Mouse (Mus musculus) embryonic facial prominence, embryonic 14.5 days (tissue): ENCODE measurements at regions not wholly inside any gene's neighbourhood (a gene's known extent, or its start where the extent isn't known, plus 50 kb on each side); places are given as distances from the start of the nearest gene placed in this dataset.

Source experiments
- ATAC-seq: fragments of 200-750 bp; cut with Nextera tagmentation; 2 replicates; pipeline ENCODE4 v1.8.0; 2017; ENCODE audit warnings: low read depth, moderate number of reproducible peaks, moderate TSS enrichment
- DNase-seq: peaks from one replicate; pipeline ENCODE4 v3.0.0-alpha.2; 2015; ENCODE audit warnings: low spot score
- H3K27ac ChIP-seq: fragments of 300-500 bp; sonication (generic); replicated peaks from 2 replicates; pipeline ENCODE4 v1.5.1; 2014; ENCODE audit warnings: low read depth, mild to moderate bottlenecking, low read length, moderate library complexity
- H3K27me3 ChIP-seq: fragments of 300-500 bp; sonication (generic); replicated peaks from 2 replicates; pipeline ENCODE4 v1.6.1; 2014; ENCODE audit warnings: low read length; ENCODE audit not compliant: control insufficient read depth, insufficient read depth
- H3K36me3 ChIP-seq: fragments of 300-500 bp; sonication (generic); 2 replicates; pipeline ENCODE4 v1.6.1; 2014; ENCODE audit warnings: low read length, mixed read lengths; ENCODE audit not compliant: control insufficient read depth, insufficient read depth
- H3K4me1 ChIP-seq: fragments of 300-500 bp; sonication (generic); 2 replicates; pipeline ENCODE4 v1.6.1; 2014; ENCODE audit warnings: antibody characterized with exemption, low read length; ENCODE audit not compliant: control insufficient read depth, insufficient read depth
- H3K4me2 ChIP-seq: fragments of 300-500 bp; sonication (generic); 2 replicates; pipeline ENCODE4 v1.6.1; 2014; ENCODE audit warnings: low read depth, mild to moderate bottlenecking, low read length, moderate library complexity, mixed read lengths
- H3K4me3 ChIP-seq: fragments of 300-500 bp; sonication (generic); 2 replicates; pipeline ENCODE4 v1.5.1; 2014; ENCODE audit warnings: low read depth, mild to moderate bottlenecking, low read length
- H3K9ac ChIP-seq: fragments of 300-500 bp; sonication (generic); 2 replicates; pipeline ENCODE4 v1.6.1; 2014; ENCODE audit warnings: low read depth, mild to moderate bottlenecking, low read length, moderate library complexity, mixed read lengths
- H3K9me3 ChIP-seq: fragments of 300-500 bp; sonication (generic); 2 replicates; pipeline ENCODE4 v1.6.1; 2016; ENCODE audit warnings: low read length; ENCODE audit not compliant: control insufficient read depth
- WGBS: fragments of 180-500 bp; shearing (Covaris S2); extraction: QIAGEN DNeasy Blood & Tissue Kit; methylation state at CpG from one replicate; pipeline ENCODE4 v1.1.7; 2014; 5-methylcytosine and 5-hydroxymethylcytosine counted together

DNA sequence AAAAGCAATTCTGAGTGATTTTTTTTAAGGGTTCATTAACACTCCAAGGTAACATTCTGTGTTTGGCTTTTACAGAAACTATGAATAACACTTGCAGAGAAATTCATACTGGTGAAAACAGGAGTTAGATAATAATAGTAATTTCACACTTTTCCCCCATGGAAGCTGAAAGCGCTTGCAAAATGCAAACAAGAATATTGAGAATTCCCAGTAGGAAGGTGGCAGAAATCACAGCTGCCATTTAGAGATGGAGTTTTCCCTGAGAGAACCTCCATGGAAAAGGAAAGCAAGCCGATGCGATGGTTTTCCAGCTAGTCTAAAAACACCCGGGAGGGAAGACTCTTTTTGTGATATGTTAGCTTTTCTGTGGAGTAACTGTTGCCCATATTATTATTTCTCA is 174.1 kb upstream of the App start:
- Histone ChIP-seq H3K36me3 (no peaks in the 10 kb centered on the region), H3K27me3 (no peaks in the 10 kb centered on the region), H3K27ac (no peak overlapping the region), H3K9ac (no peak overlapping the region), H3K4me1 (no peaks in the 10 kb centered on the region), H3K9me3 (no peaks in the 10 kb centered on the region), H3K4me3 (no peak overlapping the region), H3K4me2 (no peak overlapping the region)
- DNase-seq (no peak), ATAC-seq (no peak)
- 85% methylated on average over 4 of the region's 4 CpGs for WGBS

- no peak overlapping the region for H3K9ac ChIP-seq
- H3K4me1 ChIP-seq: no peaks in the 10 kb centered on the region
- H3K27me3 ChIP-seq: no peaks in the 10 kb centered on the region
- no peak overlapping the region for H3K27ac ChIP-seq
- no peaks in the 10 kb centered on the region for H3K9me3 ChIP-seq
- H3K4me3 ChIP-seq: no peak overlapping the region
- DNase-seq: no peak
- no peaks in the 10 kb centered on the region for H3K36me3 ChIP-seq
- H3K4me2 ChIP-seq: no peak overlapping the region
- ATAC-seq: no peak
- WGBS: 80% methylated on average over 4 of the region's 4 CpGs
These were observed 163.0 kb upstream of the App start for GRCm38 (mm10) chr16:85336495-85337119.

GRCm38 (mm10) chr16:85333543-85333942 is 160.0 kb upstream of the App start:
- ATAC-seq (no peak), DNase-seq (no peak)
- H3K9ac ChIP-seq: no peak overlapping the region
- no peak overlapping the region for H3K27ac ChIP-seq
- H3K27me3 ChIP-seq: no peaks in the 10 kb centered on the region
- no peak overlapping the region for H3K4me3 ChIP-seq
- no peak overlapping the region for H3K4me2 ChIP-seq
- H3K4me1 ChIP-seq: no peaks in the 10 kb centered on the region
- H3K36me3 ChIP-seq: no peaks in the 10 kb centered on the region
- H3K9me3 ChIP-seq: no peaks in the 10 kb centered on the region
- 67% methylated on average over 3 of the region's 3 CpGs for WGBS

DNA sequence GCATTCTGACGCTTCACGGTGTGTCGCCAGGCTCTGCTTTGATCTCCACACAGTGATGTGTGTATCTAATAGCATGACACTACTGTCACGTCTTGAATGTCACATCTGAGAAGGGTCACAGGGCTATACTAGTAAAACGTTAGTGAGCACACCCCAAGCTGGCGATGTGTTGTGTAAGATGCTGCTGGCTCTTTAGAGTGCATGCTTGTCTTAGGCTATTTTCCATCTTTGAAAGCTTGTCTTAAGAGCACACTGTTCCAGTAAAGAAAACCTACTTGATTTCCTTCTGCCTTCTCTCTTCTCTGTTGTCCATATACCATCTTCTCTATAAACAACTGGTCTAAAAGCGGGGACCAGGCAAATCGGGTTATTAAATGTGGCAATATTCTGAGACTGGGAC is 138.5 kb upstream of the App start:
- H3K9me3 ChIP-seq: no peaks in the 10 kb centered on the region
- no peak overlapping the region for H3K27ac ChIP-seq
- WGBS: 72% methylated on average over 8 of the region's 8 CpGs
- no peak overlapping the region for H3K4me2 ChIP-seq
- DNase-seq (no peak), ATAC-seq (no peak)
- H3K36me3 ChIP-seq: no peaks in the 10 kb centered on the region
- no peak overlapping the region for H3K4me3 ChIP-seq
- H3K27me3 ChIP-seq: no peaks in the 10 kb centered on the region
- H3K9ac ChIP-seq: no peak overlapping the region
- H3K4me1 ChIP-seq: no peaks in the 10 kb centered on the region

DNA sequence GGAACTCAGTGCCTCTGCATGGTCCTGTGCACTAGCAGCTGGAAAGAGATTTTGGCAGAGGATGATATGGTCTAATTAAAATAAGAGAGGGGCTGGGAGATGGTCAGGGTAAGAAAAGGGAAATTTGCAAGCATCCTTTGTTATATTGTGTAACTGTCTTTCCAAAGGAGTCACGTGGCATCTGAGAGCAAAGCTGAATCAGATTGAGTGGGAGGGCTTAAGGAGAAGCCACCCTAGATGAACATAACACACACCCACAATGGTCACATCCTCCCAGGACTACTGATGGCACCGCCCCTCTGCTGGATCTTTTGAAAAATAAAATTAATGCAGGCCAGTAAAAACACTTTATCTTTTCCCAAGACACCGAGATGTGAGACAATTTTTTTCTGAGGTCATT is 135.9 kb upstream of the App start:
- no peak for DNase-seq
- Histone ChIP-seq H3K4me2 (no peak overlapping the region), H3K27ac (no peak overlapping the region), H3K4me3 (no peak overlapping the region), H3K36me3 (no peaks in the 10 kb centered on the region), H3K4me1 (no peaks in the 10 kb centered on the region), H3K9me3 (no peaks in the 10 kb centered on the region), H3K27me3 (no peaks in the 10 kb centered on the region), H3K9ac (no peak overlapping the region)
- WGBS: 65% methylated on average over 3 of the region's 3 CpGs
- ATAC-seq: no peak

- 75% methylated on average over 2 of the region's 2 CpGs for WGBS
These were observed 134.9 kb upstream of the App start for GRCm38 (mm10) chr16:85308429-85308828.

DNA sequence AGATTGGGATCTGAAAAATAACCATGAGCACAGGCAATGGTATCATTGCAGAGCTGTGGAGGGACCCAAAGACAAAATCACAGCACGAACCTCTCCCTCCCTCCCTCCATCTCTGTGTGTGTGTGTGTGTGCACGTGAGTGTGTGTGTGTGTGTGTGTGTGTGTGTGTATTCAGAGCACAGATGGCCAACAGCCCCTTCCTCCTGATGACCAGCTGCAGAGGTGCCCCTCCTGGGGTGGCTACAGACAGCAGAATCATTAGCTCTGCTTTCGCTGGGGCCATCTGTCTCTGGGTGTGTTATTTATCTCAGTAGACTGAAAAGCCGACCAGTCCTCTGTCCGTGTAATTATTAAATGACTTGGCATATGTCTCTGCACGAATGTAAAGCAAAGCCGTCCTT is 134.4 kb upstream of the App start:
- no peaks in the 10 kb centered on the region for H3K36me3 ChIP-seq
- H3K27me3 ChIP-seq: no peaks in the 10 kb centered on the region
- DNase-seq (peak; percentile 27), ATAC-seq (peak; percentile 85)
- no peaks in the 10 kb centered on the region for H3K9me3 ChIP-seq
- H3K9ac ChIP-seq: no peak overlapping the region
- no peak overlapping the region for H3K27ac ChIP-seq
- no peaks in the 10 kb centered on the region for H3K4me1 ChIP-seq
- 50% methylated on average over 6 of the region's 7 CpGs for WGBS
- H3K4me3 ChIP-seq: no peak overlapping the region
- H3K4me2 ChIP-seq: no peak overlapping the region

More at GRCm38 (mm10) chr16:85308429-85308828, 134.9 kb upstream of the App start:
- DNase-seq (no peak), ATAC-seq (no peak)
- H3K4me3 ChIP-seq: no peak overlapping the region
- H3K4me1 ChIP-seq: no peaks in the 10 kb centered on the region
- H3K36me3 ChIP-seq: no peaks in the 10 kb centered on the region
- H3K4me2 ChIP-seq: no peak overlapping the region
- no peaks in the 10 kb centered on the region for H3K9me3 ChIP-seq
- no peak overlapping the region for H3K27ac ChIP-seq
- no peaks in the 10 kb centered on the region for H3K27me3 ChIP-seq
- H3K9ac ChIP-seq: no peak overlapping the region

GRCm38 (mm10) chr16:85300092-85300853 is 126.7 kb upstream of the App start:
- no peaks in the 10 kb centered on the region for H3K36me3 ChIP-seq
- no peak overlapping the region for H3K9ac ChIP-seq
- H3K4me2 ChIP-seq: no peak overlapping the region
- no peaks in the 10 kb centered on the region for H3K27me3 ChIP-seq
- H3K27ac ChIP-seq: no peak overlapping the region
- H3K9me3 ChIP-seq: no peaks in the 10 kb centered on the region
- peak; percentile 24 for DNase-seq
- 57% methylated on average over 13 of the region's 13 CpGs for WGBS
- ATAC-seq: peak; percentile 78
- no peak overlapping the region for H3K4me3 ChIP-seq
- H3K4me1 ChIP-seq: no peaks in the 10 kb centered on the region

- H3K27me3 ChIP-seq: no peaks in the 10 kb centered on the region
- 52% methylated on average over 2 of the region's 2 CpGs for WGBS
- H3K4me3 ChIP-seq: no peak overlapping the region
- H3K36me3 ChIP-seq: no peaks in the 10 kb centered on the region
- ATAC-seq: no peak
- no peaks in the 10 kb centered on the region for H3K4me1 ChIP-seq
- no peak overlapping the region for H3K4me2 ChIP-seq
- no peak overlapping the region for H3K27ac ChIP-seq
- H3K9me3 ChIP-seq: no peaks in the 10 kb centered on the region
- no peak overlapping the region for H3K9ac ChIP-seq
- DNase-seq: no peak
These were observed 125.0 kb upstream of the App start for GRCm38 (mm10) chr16:85298559-85298958.
